In genomic region chr9:4555415-4555959, GRCm38 (mm10) we compare ENCODE assay signal across 26 mouse cellular contexts.
DNase-seq lines count a peak whose midpoint lies in the region; ATAC-seq lines count a peak whose summit lies in the region.
"Had no signal": no experiment of that assay in that cellular context is flagged by ENCODE, and none has a peak within 500 bp of the region (broad histone marks: within the 10 kb centered on the region; RNA-seq: fewer than 3 reads in every experiment).

No protein-coding gene starts in this region.

- H3K4me3 ChIP-seq in forebrain, embryonic 14.5 days (ENCODE audit: low read depth, low read length) = no peak overlapping the region
- H3K4me3 ChIP-seq in forebrain, embryonic 12.5 days (replicated peaks) = no peak overlapping the region
- H3K4me3 ChIP-seq in neural tube, embryonic 15.5 days (replicated peaks) = no peak overlapping the region
- no peak overlapping the region for H3K4me3 ChIP-seq in midbrain, embryonic 14.5 days (replicated peaks; ENCODE audit: low read depth, low read length)
- H3K4me3 ChIP-seq: embryonic facial prominence, embryonic 10.5 days; heart, embryonic 10.5 days; hindbrain, embryonic 15.5 days; lung, embryonic 15.5 days; megakaryocyte, embryonic 14.5 days; myocyte had no signal

- no peak overlapping the region for H3K4me2 ChIP-seq in forebrain, embryonic 14.5 days (ENCODE audit: low read length)
- H3K4me2 ChIP-seq in forebrain, embryonic 12.5 days = no peak overlapping the region
- H3K4me2 ChIP-seq in neural tube, embryonic 15.5 days = no peak overlapping the region
- no peak overlapping the region for H3K4me2 ChIP-seq in midbrain, embryonic 14.5 days (ENCODE audit: low read length)
- H3K4me2 ChIP-seq: hindbrain, embryonic 15.5 days; lung, embryonic 15.5 days had no signal

- H3K27ac ChIP-seq in forebrain, embryonic 14.5 days (ENCODE audit: low read depth, low read length) = no peak overlapping the region
- H3K27ac ChIP-seq in forebrain, embryonic 12.5 days = no peak overlapping the region
- no peak overlapping the region for H3K27ac ChIP-seq in neural tube, embryonic 15.5 days (replicated peaks)
- H3K27ac ChIP-seq in midbrain, embryonic 14.5 days (replicated peaks; ENCODE audit: low read depth, low read length) = no peak overlapping the region; the same call in 1 of the 2 replicates
- H3K27ac ChIP-seq: embryonic facial prominence, embryonic 10.5 days; heart, embryonic 10.5 days; hindbrain, embryonic 15.5 days; liver, embryonic 14.5 days; lung, embryonic 15.5 days; stomach, postnatal 0 days had no signal

- no peaks in the 10 kb centered on the region for H3K36me3 ChIP-seq in forebrain, embryonic 14.5 days (ENCODE audit: control insufficient read depth, insufficient read depth, low read length)
- H3K36me3 ChIP-seq in forebrain, embryonic 12.5 days (replicated peaks) = no peaks in the 10 kb centered on the region
- no peaks in the 10 kb centered on the region for H3K36me3 ChIP-seq in neural tube, embryonic 15.5 days
- no peaks in the 10 kb centered on the region for H3K36me3 ChIP-seq in midbrain, embryonic 14.5 days (ENCODE audit: control insufficient read depth, insufficient read depth, low read length)
- H3K36me3 ChIP-seq: embryonic facial prominence, embryonic 10.5 days; G1E; heart, embryonic 10.5 days; hindbrain, embryonic 15.5 days; lung, embryonic 15.5 days had no signal

- H3K9me3 ChIP-seq in forebrain, embryonic 14.5 days (replicated peaks; ENCODE audit: control insufficient read depth, low read length) = no peaks in the 10 kb centered on the region
- H3K9me3 ChIP-seq in forebrain, embryonic 12.5 days = no peaks in the 10 kb centered on the region
- H3K9me3 ChIP-seq in neural tube, embryonic 15.5 days (replicated peaks) = no peaks in the 10 kb centered on the region
- H3K9me3 ChIP-seq in midbrain, embryonic 14.5 days (ENCODE audit: control insufficient read depth, low read length) = no peaks in the 10 kb centered on the region
- H3K9me3 ChIP-seq: embryonic facial prominence, embryonic 10.5 days; G1E; heart, embryonic 10.5 days; hindbrain, embryonic 15.5 days; lung, embryonic 15.5 days; megakaryocyte, embryonic 14.5 days had no signal

- no peaks in the 10 kb centered on the region for H3K4me1 ChIP-seq in forebrain, embryonic 14.5 days (ENCODE audit: control insufficient read depth, insufficient read depth, low read length)
- no peaks in the 10 kb centered on the region for H3K4me1 ChIP-seq in forebrain, embryonic 12.5 days
- no peaks in the 10 kb centered on the region for H3K4me1 ChIP-seq in neural tube, embryonic 15.5 days
- H3K4me1 ChIP-seq in midbrain, embryonic 14.5 days (ENCODE audit: control insufficient read depth, insufficient read depth, low read length) = 0 out of 2 replicates have a peak, but pooled peaks cover 4% of the 10 kb centered on the region
- H3K4me1 ChIP-seq: embryonic facial prominence, embryonic 10.5 days; heart, embryonic 10.5 days; hindbrain, embryonic 15.5 days; lung, embryonic 15.5 days; megakaryocyte, embryonic 14.5 days had no signal

- WGBS in forebrain, embryonic 14.5 days = 38% methylated on average over 4 of the region's 4 CpGs
- 46% methylated on average over 4 of the region's 4 CpGs for WGBS in forebrain, embryonic 12.5 days
- WGBS in neural tube, embryonic 15.5 days = 71% methylated on average over 4 of the region's 4 CpGs
- 65% methylated on average over 4 of the region's 4 CpGs for WGBS in midbrain, embryonic 14.5 days

- ATAC-seq in forebrain, embryonic 14.5 days = no peak
- ATAC-seq in forebrain, embryonic 12.5 days (ENCODE audit: low FRiP score) = no peak
- peak; percentile 17; the same call in 1 of the 2 replicates for ATAC-seq in neural tube, embryonic 15.5 days (ENCODE audit: low FRiP score)
- ATAC-seq in midbrain, embryonic 14.5 days (ENCODE audit: low FRiP score, low TSS enrichment) = peak; percentile 40; the same call in 1 of the 2 replicates
- ATAC-seq: activated CD4-positive, CD25-positive, alpha-beta regulatory T cell, adult 4 months; forebrain, postnatal 0 days; intestine, embryonic 16.5 days had no signal

- H3K9ac ChIP-seq in forebrain, embryonic 14.5 days (ENCODE audit: low read length) = no peak overlapping the region
- H3K9ac ChIP-seq in forebrain, embryonic 12.5 days = no peak overlapping the region
- no peak overlapping the region for H3K9ac ChIP-seq in neural tube, embryonic 15.5 days (replicated peaks)
- no peak overlapping the region for H3K9ac ChIP-seq in midbrain, embryonic 14.5 days (replicated peaks; ENCODE audit: low read length)
- H3K9ac ChIP-seq: forebrain, postnatal 0 days; hindbrain, embryonic 15.5 days; liver, embryonic 14.5 days; lung, embryonic 15.5 days had no signal

- no peaks in the 10 kb centered on the region for H3K27me3 ChIP-seq in forebrain, embryonic 14.5 days (replicated peaks; ENCODE audit: control insufficient read depth, insufficient read depth, low read length)
- no peaks in the 10 kb centered on the region for H3K27me3 ChIP-seq in forebrain, embryonic 12.5 days
- H3K27me3 ChIP-seq in neural tube, embryonic 15.5 days (replicated peaks) = no peaks in the 10 kb centered on the region
- H3K27me3 ChIP-seq in midbrain, embryonic 14.5 days (ENCODE audit: control insufficient read depth, insufficient read depth, low read length) = no peaks in the 10 kb centered on the region
- H3K27me3 ChIP-seq: hindbrain, embryonic 15.5 days; lung, embryonic 15.5 days; megakaryocyte, embryonic 14.5 days had no signal

- peak; percentile 5 for DNase-seq in forebrain, embryonic 14.5 days (ENCODE audit: low spot score)
- DNase-seq in neural tube, embryonic 10.5 days (ENCODE audit: extremely low spot score, low spot score) = no peak
- DNase-seq in midbrain, embryonic 14.5 days = peak; percentile 36
- no peak for DNase-seq in thymus, postnatal 10 days (ENCODE audit: low spot score in 2 of 2)
- DNase-seq in adrenal gland, adult 18-20 months (ENCODE audit: low spot score in 2 of 2) = no peak
- no peak for DNase-seq in gastrocnemius, adult 18-20 months (ENCODE audit: low spot score)
- DNase-seq: adrenal gland, postnatal 10 days; cerebellum, postnatal 10 days; forebrain, postnatal 0 days; heart, postnatal 4 days; layer of hippocampus, adult 9-11 months; lung, postnatal 36 days; thymus, adult 2 months had no signal

Comparison
In these comparisons a context has a peak if more than half of its experiments do, and no peak if none do; other contexts are left out.
1. ATAC-seq: peak in neural tube, embryonic 15.5 days (single experiment) and midbrain, embryonic 14.5 days (single experiment); none in forebrain, embryonic 14.5 days (single experiment) and forebrain, embryonic 12.5 days (single experiment).
2. DNase-seq: peak in forebrain, embryonic 14.5 days (single experiment) and midbrain, embryonic 14.5 days (single experiment); none in neural tube, embryonic 10.5 days (single experiment), thymus, postnatal 10 days (0 of 2), adrenal gland, adult 18-20 months (0 of 2) and gastrocnemius, adult 18-20 months (single experiment).